Mouse (Mus musculus) hindbrain, embryonic 14.5 days (tissue): Measurements from ENCODE around the gene Zcchc14. TPM values are rescaled to one million over a fixed set of nuclear protein-coding genes. Genes with fewer than 3 reads are reported as not detected.

Source experiments
- ATAC-seq: fragments of 200-750 bp; cut with Nextera tagmentation; 2 replicates; pipeline ENCODE4 v1.8.0; 2017; ENCODE audit warnings: moderate number of reproducible peaks, mild to moderate bottlenecking, moderate TSS enrichment, moderate library complexity; ENCODE audit not compliant: low FRiP score
- DNase-seq: peaks from one replicate; pipeline ENCODE4 v3.0.0-alpha.2; 2015; ENCODE audit warnings: low spot score
- H3K27ac ChIP-seq: fragments of 300-500 bp; sonication (generic); 2 replicates; pipeline ENCODE4 v1.5.1; 2014; ENCODE audit warnings: mild to moderate bottlenecking, moderate library complexity
- H3K27me3 ChIP-seq: fragments of 300-500 bp; sonication (generic); 2 replicates; pipeline ENCODE4 v1.6.1; 2014; ENCODE audit warnings: mild to moderate bottlenecking, low read length, mixed read lengths; ENCODE audit not compliant: control insufficient read depth, insufficient read depth
- H3K36me3 ChIP-seq: fragments of 300-500 bp; sonication (generic); replicated peaks from 2 replicates; pipeline ENCODE4 v1.6.1; 2014; ENCODE audit not compliant: control insufficient read depth, insufficient read depth
- H3K4me1 ChIP-seq: fragments of 300-500 bp; sonication (generic); replicated peaks from 2 replicates; pipeline ENCODE4 v1.6.1; 2014; ENCODE audit warnings: antibody characterized with exemption, low read length, mixed read lengths; ENCODE audit not compliant: control insufficient read depth, insufficient read depth
- H3K4me2 ChIP-seq: fragments of 300-500 bp; sonication (generic); replicated peaks from 2 replicates; pipeline ENCODE4 v1.6.1; 2014; ENCODE audit warnings: mild to moderate bottlenecking, moderate library complexity
- H3K4me3 ChIP-seq: fragments of 300-500 bp; sonication (generic); replicated peaks from 2 replicates; pipeline ENCODE4 v1.5.1; 2014; ENCODE audit warnings: mild to moderate bottlenecking, low read length
- H3K9ac ChIP-seq: fragments of 300-500 bp; sonication (generic); 2 replicates; pipeline ENCODE4 v1.6.1; 2014
- H3K9me3 ChIP-seq: fragments of 300-500 bp; sonication (generic); 2 replicates; pipeline ENCODE4 v1.6.1; 2016; ENCODE audit warnings: low read length; ENCODE audit not compliant: control insufficient read depth
- WGBS: fragments of 180-500 bp; shearing (Covaris S2); extraction: QIAGEN DNeasy Blood & Tissue Kit; methylation state at CpG from one replicate; pipeline ENCODE4 v1.1.7; 2014; 5-methylcytosine and 5-hydroxymethylcytosine counted together
- polyA plus RNA-seq: library from polyadenylated mRNA; unstranded; fragments of >200 nt; fragmentation: Nextera tagmentation; extraction: Ambion mirVana; gene quantifications from 2 replicates; pipeline ENCODE4 v1.2.1, GENCODE M21; 2014

Zcchc14 gene
- polyA plus RNA-seq, 1 experiment from 2014 or later = 35.6 TPM

GRCm38 (mm10) chr8:121643384-121643783 lies 9.3 kb downstream of the Zcchc14 start:
- Histone ChIP-seq H3K4me3 (no peak overlapping the region), H3K4me2 (no peak overlapping the region), H3K36me3 (no peaks in the 10 kb centered on the region), H3K9me3 (no peaks in the 10 kb centered on the region), H3K4me1 (peaks cover 61% of the 10 kb centered on the region), H3K27ac (no peak overlapping the region), H3K9ac (peak overlapping the region; percentile 35; the same call in 1 of the 2 replicates), H3K27me3 (no peaks in the 10 kb centered on the region)
- DNase-seq (no peak), ATAC-seq (no peak)
- WGBS = 50% methylated on average over 11 of the region's 11 CpGs

GRCm38 (mm10) chr8:121642804-121643203 lies 9.9 kb downstream of the Zcchc14 start:
- no peak for ATAC-seq
- Histone ChIP-seq H3K9ac (peak overlapping the region; percentile 35; the same call in 1 of the 2 replicates), H3K36me3 (no peaks in the 10 kb centered on the region), H3K4me3 (no peak overlapping the region), H3K27me3 (no peaks in the 10 kb centered on the region), H3K4me2 (no peak overlapping the region), H3K9me3 (no peaks in the 10 kb centered on the region), H3K4me1 (peaks cover 55% of the 10 kb centered on the region), H3K27ac (peak overlapping the region; percentile 32; the same call in 1 of the 2 replicates)
- no peak for DNase-seq
- WGBS = 82% methylated on average over 3 of the region's 3 CpGs

- no peak overlapping the region for H3K4me2 ChIP-seq
- no peaks in the 10 kb centered on the region for H3K9me3 ChIP-seq
- H3K36me3 ChIP-seq = no peaks in the 10 kb centered on the region
- WGBS = 83% methylated on average over 8 of the region's 8 CpGs
- H3K27ac ChIP-seq = no peak overlapping the region
- ATAC-seq (no peak), DNase-seq (no peak)
- no peak overlapping the region for H3K4me3 ChIP-seq
- H3K4me1 ChIP-seq = peaks cover 17% of the 10 kb centered on the region; the same call in 1 of the 2 replicates
- H3K27me3 ChIP-seq = no peaks in the 10 kb centered on the region
- H3K9ac ChIP-seq = no peak overlapping the region
Measured at GRCm38 (mm10) chr8:121636180-121636579, 16.5 kb downstream of the Zcchc14 start.

- Histone ChIP-seq H3K4me1 (peaks cover 17% of the 10 kb centered on the region; the same call in 1 of the 2 replicates), H3K27me3 (no peaks in the 10 kb centered on the region), H3K9ac (no peak overlapping the region), H3K9me3 (no peaks in the 10 kb centered on the region), H3K27ac (no peak overlapping the region), H3K36me3 (no peaks in the 10 kb centered on the region), H3K4me2 (no peak overlapping the region), H3K4me3 (no peak overlapping the region)
- DNase-seq = no peak
- 80% methylated on average over 6 of the region's 6 CpGs for WGBS
- ATAC-seq = no peak
Measured at GRCm38 (mm10) chr8:121635534-121635933, 17.2 kb downstream of the Zcchc14 start.

GRCm38 (mm10) chr8:121632401-121632800 lies 20.3 kb downstream of the Zcchc14 start:
- no peak overlapping the region for H3K27ac ChIP-seq
- WGBS = 83% methylated on average over 5 of the region's 5 CpGs

GRCm38 (mm10) chr8:121631645-121632071 lies 21.0 kb downstream of the Zcchc14 start:
- H3K4me2 ChIP-seq = no peak overlapping the region
- no peak overlapping the region for H3K27ac ChIP-seq
- H3K27me3 ChIP-seq = no peaks in the 10 kb centered on the region
- no peak for DNase-seq
- peaks cover 10% of the 10 kb centered on the region; the same call in 1 of the 2 replicates for H3K4me1 ChIP-seq
- H3K36me3 ChIP-seq = peaks cover 19% of the 10 kb centered on the region
- WGBS = 67% methylated on average over 7 of the region's 7 CpGs
- H3K4me3 ChIP-seq = no peak overlapping the region
- no peaks in the 10 kb centered on the region for H3K9me3 ChIP-seq
- no peak overlapping the region for H3K9ac ChIP-seq
- no peak for ATAC-seq

More at GRCm38 (mm10) chr8:121632401-121632800, 20.3 kb downstream of the Zcchc14 start:
- DNase-seq (no peak), ATAC-seq (no peak)
- H3K9me3 ChIP-seq = no peaks in the 10 kb centered on the region
- no peak overlapping the region for H3K9ac ChIP-seq
- H3K4me2 ChIP-seq = no peak overlapping the region
- H3K4me3 ChIP-seq = no peak overlapping the region
- peaks cover 17% of the 10 kb centered on the region; the same call in 1 of the 2 replicates for H3K4me1 ChIP-seq
- no peaks in the 10 kb centered on the region for H3K27me3 ChIP-seq
- peaks cover 15% of the 10 kb centered on the region for H3K36me3 ChIP-seq

- H3K4me2 ChIP-seq = no peak overlapping the region
- H3K4me1 ChIP-seq = peaks cover 18% of the 10 kb centered on the region; the same call in 1 of the 2 replicates
- peaks cover 19% of the 10 kb centered on the region for H3K36me3 ChIP-seq
- H3K27me3 ChIP-seq = no peaks in the 10 kb centered on the region
- no peak overlapping the region for H3K27ac ChIP-seq
- no peaks in the 10 kb centered on the region for H3K9me3 ChIP-seq
- H3K4me3 ChIP-seq = no peak overlapping the region
- 96% methylated on average over 4 of the region's 4 CpGs for WGBS
- H3K9ac ChIP-seq = no peak overlapping the region
- ATAC-seq = no peak
- DNase-seq = no peak
Measured at GRCm38 (mm10) chr8:121628681-121629080, 24.0 kb downstream of the Zcchc14 start.

- Histone ChIP-seq H3K27ac (no peak overlapping the region; the same call in 1 of the 2 replicates), H3K4me1 (peaks cover 30% of the 10 kb centered on the region; the same call in 1 of the 2 replicates), H3K4me2 (no peak overlapping the region), H3K27me3 (no peaks in the 10 kb centered on the region), H3K9me3 (no peaks in the 10 kb centered on the region), H3K36me3 (peaks cover 11% of the 10 kb centered on the region), H3K4me3 (no peak overlapping the region), H3K9ac (no peak overlapping the region)
- DNase-seq = no peak
- WGBS = 75% methylated on average over 8 of the region's 8 CpGs
- no peak for ATAC-seq
Measured at GRCm38 (mm10) chr8:121623043-121623442, 29.7 kb downstream of the Zcchc14 start.

GRCm38 (mm10) chr8:121621879-121622278 lies 30.8 kb downstream of the Zcchc14 start:
- Histone ChIP-seq H3K4me1 (peaks cover 30% of the 10 kb centered on the region; the same call in 1 of the 2 replicates), H3K27me3 (no peaks in the 10 kb centered on the region)
- WGBS = 44% methylated on average over 1 of the region's 1 CpGs

More at GRCm38 (mm10) chr8:121621879-121622278, 30.8 kb downstream of the Zcchc14 start:
- Histone ChIP-seq H3K4me3 (no peak overlapping the region), H3K9me3 (no peaks in the 10 kb centered on the region), H3K36me3 (peaks cover 9% of the 10 kb centered on the region), H3K27ac (no peak overlapping the region), H3K4me2 (no peak overlapping the region), H3K9ac (no peak overlapping the region)
- ATAC-seq = no peak
- DNase-seq = no peak
